Mouse (Mus musculus): Measurements from ENCODE around the gene Jmjd8. TPM values are rescaled to one million over a fixed set of nuclear protein-coding genes. Genes with fewer than 3 reads are reported as not detected.
"Not testable (repeated sequence)": the region's sequence is repeated elsewhere in the genome, so short reads cannot be mapped to it uniquely, and the experiment has no call there.

The Jmjd8 gene
- polyA plus RNA-seq, 1 experiment, result 91.2 TPM

DNA sequence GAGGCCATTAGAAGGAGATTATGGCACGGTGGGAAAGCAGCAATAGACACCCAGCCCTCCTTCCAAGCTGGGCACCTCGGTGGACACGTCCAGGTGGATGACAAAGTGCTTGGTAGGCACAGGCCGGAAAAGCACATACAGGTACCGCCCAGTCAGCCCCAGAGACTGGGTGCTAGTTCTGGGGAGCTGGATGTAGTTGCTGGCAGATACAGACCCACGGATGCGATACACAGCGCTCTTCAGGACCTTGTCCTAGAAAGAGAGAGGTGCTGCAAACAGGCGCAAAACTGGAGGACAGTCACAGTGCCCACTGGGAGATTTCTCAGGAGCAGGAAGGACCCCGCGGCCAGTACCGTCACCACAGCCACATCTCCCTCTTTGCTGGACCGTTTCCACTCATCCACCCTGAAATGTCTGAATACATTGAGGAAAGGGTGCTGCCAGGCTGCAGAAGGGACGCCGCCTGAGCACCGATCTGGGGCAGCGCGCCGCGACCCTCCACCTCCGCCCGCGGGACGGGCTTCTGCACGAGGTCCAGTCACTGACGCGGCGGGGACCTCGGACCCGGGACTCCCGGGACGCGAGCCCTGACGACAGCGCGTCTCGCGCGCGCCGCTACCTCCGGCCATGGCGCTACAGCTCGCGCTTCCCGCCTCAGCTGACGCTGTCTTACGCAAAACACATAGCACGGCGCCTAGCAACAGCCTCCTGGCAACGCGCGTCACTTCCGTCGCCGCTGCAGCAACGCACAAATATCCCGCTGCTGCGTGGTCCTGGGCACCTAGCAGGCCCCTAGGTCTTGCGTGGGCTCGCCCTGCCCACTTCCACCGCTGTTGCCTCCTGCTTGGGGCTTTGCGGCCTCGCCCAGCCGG, 32.4 kb downstream of the Jmjd8 start, which contains the start of gene Wdr90:
Wdr90 (minus strand) TSS at position 670 of the 872 bp plus-strand sequence.
- DNase-seq (ENCODE audit: low read depth), result no peak

DNA sequence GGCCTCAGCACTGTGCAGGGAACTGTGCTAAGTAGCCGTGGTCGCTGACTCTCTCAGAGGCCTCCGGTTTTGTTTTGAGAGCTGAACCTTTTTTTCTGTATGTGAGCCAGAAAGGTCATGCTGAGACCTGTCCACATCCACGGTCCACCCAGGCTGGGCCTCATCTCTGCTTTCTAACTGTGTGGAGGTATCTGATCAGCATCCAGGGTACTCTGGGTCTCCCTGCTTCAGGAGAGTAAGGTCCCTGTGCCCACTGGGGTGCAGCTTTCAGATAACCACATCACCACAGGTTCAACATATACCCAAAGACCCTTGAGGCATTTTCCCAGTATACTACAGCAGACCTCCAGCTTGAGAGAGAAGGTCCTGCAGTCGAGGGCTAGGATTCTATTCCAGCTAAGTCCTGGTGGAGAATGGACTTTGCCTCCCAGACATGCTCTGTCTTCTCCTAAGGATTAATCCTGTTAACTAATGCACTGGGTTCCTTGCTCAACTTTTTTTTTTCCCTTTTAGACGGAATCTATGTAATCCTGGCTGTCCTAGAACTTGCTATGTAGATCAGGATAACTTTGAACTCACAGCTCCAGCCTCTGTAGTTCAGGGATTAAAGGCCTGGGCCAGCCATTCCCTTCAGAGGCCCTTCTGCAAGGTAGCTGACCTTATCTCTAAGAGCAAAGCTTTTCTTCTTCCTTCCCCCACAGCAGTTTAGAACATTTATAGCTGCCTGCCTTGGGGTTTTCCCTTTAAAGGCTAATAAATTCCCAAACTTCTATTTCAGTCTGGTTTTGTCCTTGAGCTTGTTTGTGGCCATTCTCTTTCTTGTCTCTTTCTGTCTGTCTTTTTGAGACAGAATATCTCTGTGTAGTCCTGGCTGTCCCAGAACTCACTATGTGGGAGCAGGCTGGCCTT, 33.3 kb downstream of the Jmjd8 start:
- no peak for DNase-seq (ENCODE audit: low read depth)

DNA sequence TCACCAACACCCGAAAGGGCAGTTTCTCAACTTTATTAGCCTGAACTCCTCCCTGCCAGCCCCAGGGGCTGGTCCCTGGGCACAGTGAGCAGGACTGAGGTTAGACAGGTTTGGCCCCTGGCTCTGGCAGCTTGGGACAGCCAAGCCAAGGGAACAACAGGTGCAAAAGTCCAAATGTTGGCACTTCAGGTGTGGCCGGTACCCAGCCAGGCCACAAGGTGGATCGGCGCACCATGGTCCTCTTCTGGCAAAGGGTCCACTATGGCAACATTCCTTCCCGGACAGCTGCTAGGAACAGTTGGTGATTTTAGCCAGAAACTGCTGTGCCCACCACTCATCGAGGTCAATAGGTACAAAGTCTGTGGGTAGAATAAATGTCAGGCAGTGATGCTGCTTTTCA, 35.0 kb downstream of the Jmjd8 start:
- no peak for DNase-seq (ENCODE audit: low read depth)

DNA sequence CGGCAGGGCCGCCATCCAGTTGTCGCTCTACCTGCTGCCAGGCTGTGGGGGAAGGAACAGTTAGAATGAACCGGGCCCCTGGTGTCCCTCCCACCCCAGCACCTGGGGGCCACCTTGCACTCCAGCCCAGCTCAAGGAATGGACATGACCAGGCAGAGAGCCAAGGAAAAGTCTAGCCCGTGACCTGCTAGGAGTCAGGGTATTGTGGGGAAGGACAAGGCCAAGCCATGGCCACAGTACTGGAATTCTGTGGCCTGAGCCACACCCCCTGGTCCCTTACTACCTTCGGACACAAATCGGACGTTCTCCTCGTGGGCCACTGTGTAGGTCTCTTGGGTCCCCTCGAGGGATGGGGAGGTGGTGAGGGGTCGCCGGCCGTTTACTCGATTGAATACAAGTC, 35.6 kb downstream of the Jmjd8 start:
- DNase-seq (ENCODE audit: low read depth), result no peak

DNA sequence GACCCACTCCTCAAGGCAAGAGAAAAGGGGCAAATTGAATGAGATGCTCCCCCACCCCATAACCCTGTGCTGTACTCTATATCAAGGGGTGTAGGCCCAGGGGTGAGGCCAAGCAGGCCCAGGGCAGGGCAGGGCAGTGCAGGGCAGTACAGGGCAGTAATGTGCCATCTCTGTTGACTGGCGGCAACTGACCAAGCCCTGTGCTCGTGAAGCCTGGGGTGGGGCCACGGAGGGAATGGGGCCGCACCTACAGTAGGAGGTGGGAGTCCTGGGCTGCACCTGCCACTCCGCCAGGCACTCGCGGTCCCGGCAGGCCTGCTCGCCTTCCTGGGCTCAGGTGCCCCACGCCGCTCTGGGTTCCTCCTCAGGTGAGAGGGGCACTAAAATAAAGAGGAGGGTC, 36.6 kb downstream of the Jmjd8 start:
- no peak for DNase-seq (ENCODE audit: low read depth)

DNA sequence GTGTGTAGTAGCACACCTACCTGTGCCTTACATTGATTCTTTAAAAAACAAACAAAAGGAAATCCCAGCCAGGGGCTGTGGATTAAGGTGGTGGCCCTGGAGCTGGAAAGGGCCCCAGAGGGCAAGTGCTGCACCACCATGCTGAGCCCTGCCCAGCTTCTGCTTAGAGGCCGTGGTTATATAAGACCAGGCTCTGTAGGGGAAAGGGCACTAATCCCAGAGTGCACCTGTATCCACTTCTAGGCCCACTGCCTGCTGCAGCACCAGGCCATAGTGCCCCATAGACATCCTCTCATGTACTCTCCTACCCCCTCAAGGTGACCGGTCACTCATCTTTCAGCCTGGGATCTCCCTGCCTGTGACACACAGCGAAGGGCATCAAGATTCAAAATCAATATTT, 37.5 kb downstream of the Jmjd8 start:
- DNase-seq (ENCODE audit: low read depth), result no peak

DNA sequence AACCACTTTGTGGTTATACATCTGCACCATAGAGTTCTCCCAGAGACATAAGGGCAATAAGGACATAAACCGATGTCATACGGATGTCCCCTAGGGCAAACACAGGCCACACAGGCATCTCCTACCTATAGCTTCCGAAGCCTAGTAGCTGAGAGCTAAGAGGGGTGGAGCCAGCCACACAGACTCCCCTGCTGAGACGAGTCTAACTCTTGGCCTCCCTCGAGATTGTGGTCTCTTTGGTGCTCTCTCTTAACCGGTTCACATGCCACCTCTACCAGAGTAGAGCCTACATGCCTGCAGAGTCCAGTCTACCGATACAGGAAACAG, 38.8 kb downstream of the Jmjd8 start:
- DNase-seq (ENCODE audit: low read depth), result no peak

DNA sequence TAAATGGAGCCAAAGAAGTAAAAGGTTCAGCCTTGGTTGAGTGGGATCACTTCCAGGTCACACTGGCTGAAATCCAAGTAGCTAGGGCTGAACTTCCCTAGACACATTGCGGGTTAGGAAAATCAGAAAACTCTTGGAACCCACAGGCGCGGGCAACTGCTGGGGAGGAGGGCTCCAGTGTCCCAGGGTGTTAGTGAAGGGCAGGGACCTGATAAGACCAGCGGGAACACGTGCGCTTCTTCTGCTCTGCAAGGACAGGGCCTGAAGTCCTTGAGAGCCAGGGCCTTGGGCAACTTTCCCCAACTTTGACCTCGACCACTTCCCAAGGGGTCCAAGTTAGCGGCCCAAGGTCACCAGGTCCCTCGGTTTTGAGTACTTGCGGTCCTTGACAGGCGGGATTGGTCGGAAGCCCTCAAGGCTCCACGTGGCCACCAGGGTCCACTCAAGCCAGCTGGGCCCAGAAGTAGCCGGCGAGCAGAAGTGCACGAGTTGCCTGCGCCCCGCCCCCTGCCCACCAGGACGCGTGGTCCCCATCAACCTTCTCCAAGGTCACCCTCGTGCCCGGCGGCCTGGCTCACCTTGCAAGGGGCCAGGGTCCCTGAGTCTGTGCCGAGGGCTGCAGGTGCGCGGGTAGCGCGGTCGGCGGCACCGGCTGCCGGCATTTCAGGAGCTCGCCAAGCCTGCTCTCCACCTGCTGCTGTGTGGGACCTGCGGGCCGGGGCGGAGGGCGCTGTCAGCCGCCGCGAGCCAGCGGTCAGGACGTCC, 39.4 kb downstream of the Jmjd8 start:
- no peak for DNase-seq (ENCODE audit: low read depth)

DNA sequence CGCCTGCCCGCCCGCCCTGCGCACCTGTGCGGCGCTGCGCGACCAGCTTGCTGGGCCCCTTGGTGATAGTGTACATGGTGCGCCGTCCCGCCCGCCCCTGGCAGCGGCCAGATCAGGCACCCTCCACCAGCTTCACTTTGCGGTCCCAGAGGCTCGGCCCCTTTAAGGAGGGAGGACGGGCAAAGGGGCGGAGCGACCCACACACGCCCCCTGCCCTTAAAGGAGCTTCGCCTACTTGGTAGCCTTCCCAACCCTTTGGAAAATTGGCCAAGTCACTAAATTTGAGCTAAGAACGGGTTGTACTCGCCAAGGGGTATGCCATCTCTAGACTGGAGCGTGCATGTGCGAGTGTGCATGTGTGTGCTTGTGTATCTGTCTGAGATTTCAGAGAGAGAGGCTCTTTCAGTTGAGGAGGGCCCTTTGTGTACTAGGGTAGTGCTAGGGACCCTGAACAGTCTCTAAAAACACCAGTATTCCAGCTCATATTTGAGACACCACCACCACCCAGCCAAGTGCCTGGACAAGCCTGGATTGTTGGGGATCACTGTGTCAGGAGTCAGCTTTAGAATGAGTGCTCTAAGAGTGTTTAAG, 40.0 kb downstream of the Jmjd8 start, which contains the start of gene Mcrip2:
Mcrip2 (minus strand) TSS at position 164 of the 591 bp plus-strand sequence.
- DNase-seq (ENCODE audit: low read depth), result peak; percentile 70

DNA sequence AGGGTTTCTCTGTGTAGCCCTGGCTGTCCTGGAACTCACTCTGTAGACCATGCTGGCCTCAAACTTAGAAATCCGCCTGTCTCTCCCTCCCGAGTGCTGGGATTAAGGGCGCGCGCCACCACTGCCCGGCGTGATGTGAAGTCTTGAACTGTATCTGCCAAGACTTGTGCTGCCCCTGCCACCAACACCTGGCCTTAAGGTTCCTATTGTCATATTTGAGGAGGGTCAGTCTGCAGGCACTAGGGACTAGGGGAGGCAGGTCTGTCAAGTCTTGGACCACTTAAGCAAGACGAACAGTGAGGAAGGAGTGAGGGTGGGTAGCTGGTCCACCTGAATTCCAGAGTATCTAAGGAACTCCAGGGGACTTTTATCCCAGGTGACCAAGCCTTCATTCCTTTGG, 40.8 kb downstream of the Jmjd8 start:
- DNase-seq (ENCODE audit: low read depth), result no peak

DNA sequence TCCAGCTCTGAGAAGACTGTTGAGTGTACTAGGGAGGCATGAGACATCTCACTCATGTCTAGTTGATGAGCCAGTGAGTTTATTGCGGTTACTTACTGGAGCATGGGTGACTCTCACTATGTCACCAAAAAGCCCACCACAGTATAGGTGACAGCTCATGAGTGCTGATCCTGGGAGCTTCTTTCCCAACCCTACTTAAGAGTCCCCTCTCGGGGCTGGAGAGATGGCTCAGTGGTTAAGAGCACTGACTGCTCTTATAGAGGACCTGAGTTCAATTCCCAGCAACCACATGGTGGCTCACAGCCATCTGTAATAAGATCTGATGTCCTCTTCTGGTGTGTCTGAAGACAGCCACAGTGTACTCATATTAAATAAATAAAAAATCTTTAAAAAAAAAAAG, 41.3 kb downstream of the Jmjd8 start:
- DNase-seq (ENCODE audit: low read depth), result no peak

DNA sequence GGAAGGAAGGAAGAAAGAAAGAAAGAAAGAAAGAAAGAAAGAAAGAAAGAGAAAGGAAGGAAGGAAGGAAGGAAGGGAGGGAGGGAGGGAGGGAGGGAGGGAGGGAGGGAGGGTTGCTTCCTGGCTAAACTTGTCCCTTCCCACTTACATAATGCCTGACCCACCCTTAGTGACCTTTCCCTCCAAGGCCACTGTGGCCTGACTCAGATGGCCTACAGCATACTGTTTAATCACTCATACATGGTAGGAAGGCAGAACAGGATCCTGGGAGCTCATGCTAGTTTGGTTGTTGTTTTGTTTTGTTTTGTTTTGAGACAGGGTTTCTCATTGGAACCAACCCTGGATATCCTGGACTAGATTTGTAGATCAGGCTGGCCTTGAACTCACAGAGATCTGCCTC, 42.9 kb downstream of the Jmjd8 start:
- DNase-seq (ENCODE audit: low read depth), result not testable (repeated sequence)

DNA sequence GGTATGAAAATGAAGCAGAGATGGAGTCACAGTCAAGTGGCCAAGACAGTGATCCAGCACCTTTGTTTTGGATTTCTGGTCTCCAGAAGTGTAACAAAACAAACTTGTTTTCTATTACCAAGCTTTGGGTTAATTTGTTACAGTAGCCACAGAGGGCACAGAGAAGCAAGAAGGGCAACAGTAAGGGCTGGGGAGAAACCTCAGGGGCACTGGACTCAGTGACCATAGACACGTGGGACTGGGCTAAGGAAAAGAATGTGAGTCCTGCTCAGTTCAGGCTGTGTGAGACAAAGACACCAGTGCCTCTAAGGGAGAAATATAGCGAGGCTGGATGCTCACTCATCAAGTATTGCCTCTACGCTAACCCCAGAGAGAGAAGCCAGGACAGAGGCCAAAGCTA, 44.0 kb downstream of the Jmjd8 start:
- no peak for DNase-seq (ENCODE audit: low read depth)

DNA sequence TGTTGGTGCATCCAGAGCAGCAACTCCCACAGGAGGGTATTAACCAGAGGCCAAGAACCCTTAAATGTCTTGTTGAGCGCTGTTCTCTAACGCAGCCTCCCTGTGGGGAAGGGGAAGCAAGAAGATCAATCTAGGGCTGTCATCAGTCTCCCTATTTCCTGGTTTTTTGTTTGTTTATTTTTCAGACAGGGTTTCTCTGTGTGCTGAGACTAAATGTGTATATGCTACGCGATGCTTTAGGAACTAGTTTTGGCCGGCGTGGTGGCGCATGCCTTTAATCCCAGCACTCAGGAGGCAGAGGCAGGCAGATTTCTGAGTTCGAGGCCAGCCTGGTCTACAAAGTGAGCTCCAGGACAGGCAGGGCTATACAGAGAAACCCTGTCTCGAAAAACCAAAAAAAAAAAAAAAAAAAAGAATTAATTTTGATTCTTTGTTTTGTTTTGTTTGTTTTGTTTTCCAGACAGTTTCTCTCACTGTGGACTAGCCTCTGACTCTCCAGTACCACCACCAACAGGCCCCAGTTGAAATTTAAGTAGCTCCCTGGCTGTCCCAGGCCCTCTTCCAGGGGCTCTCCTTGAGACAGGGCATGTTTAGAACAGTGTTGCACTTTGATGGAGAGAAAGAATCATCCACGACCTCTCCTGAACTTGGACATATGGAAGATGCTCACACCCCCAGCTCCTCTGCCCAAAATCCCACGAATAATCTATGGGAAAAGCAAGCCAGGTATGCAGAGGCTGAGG, 44.9 kb downstream of the Jmjd8 start:
- no peak for DNase-seq (ENCODE audit: low read depth)

DNA sequence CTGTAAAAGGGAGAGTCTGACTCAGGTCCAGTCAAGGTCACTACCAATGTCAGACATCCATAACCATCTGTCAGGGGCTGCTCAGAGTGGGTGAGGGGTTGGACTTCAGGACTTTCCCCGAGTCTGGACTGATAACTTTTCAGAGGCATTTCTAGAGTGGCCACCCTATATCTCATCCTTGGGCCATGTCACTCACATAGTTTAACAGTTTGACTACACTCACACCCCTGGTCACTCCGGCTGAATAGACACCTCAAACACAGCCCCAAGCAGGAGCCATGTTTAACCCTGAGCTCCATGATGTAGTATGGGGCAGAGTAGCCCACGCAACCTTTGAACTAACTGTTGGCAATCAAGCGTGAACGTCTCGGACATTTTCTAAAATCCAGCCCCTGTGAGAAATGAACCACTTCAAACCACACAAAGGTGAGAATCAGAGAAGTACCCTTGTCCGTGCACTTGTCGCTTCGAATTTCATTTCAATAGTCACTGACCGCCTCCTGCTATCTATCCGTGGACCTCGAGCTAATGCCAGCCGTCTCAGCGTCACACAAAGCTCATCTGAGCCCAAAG, 45.6 kb downstream of the Jmjd8 start:
- no peak for DNase-seq (ENCODE audit: low read depth)

DNA sequence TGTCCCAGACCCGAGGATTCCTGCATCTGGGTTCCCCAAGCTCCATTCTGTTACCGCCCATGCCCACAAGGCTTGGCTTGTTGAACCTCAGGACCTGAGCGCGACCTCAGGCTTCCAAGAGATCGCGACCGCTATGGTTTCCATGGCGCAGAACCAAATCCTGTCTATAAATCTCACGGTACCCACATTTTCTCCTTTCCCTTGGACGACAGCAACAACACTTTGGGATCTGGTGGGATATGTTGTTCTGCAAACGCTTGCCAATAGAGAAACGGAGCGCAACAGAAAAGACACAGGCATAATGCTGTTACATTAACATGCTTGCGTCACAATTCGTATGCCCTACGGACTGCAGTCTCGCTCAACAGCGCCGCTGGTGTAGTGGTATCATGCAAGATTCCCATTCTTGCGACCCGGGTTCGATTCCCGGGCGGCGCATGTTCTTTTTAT, 46.1 kb downstream of the Jmjd8 start, which contains the start of gene Mettl26:
Mettl26 (plus strand) TSS at position 354 of the 450 bp plus-strand sequence.
- no peak for DNase-seq (ENCODE audit: low read depth)

DNA sequence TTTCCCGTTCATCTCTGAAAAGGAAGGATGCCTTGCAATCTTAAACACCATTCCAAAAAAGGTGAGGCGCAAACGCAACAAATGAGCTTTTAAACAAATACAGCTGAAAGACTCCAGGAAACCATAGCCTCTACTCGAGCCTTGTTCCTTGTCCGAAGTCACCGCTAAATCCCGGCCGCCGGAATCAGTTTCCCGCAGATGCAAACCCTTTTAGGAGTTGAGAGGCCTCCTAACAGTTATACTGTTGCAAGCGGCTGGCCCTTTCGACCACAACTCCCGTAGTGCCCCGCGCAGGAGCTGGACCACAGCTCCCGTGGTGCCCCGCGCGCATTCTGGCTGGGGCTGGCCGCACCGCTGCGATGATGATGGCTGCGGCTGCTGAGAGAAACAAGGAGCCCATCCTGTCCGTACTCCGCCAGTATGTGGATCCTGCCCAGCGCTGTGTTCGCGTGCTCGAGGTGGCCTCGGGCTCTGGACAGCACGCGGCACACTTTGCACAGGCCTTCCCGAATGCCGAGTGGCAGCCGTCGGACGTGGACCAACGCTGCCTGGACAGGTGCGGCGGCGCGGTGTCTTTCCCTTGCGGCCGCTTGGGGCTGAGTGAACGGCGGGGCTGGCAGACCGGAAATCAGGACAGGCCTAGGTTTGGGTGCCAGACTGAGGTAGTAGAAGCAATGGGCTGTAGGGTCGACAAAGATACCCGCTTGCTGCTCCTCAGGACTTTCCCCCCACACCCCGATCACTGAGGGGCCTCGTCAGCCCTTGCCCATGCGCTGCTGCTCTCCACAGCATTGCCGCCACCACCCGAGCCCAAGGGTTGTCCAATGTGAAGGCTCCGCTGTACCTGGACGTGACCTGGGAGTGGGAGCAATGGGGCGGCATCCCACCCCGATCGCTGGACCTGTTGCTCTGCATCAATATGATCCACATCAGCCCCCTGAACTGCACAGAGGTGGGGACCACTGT, 46.8 kb downstream of the Jmjd8 start:
- DNase-seq (ENCODE audit: low read depth), result no peak

DNA sequence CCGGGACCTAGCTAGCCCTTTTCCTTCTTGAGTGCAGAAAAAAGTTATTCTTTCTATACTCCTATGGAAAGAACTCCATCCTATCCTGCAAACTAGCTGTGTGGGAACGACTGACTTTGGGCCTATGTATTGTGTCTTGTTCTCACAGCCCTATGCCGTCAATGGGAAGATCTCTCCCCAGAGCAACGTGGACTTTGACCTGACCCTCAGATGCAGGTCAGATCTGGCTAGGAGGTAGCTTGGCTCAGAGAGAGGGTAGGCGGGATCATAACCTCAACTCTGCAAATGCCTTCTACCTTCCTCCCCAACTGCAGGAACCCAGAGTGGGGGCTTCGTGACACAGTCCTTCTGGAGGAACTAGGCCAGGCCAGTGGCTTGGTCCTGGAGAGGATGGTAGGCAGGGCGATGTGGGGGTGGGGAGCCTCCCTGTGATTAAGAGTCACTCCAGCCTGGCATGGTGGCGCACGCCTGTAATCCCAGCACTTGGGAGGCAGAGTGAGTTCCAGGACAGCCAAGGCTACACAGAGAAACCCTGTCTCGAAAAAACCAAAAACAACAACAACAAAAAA, 47.8 kb downstream of the Jmjd8 start:
- DNase-seq (ENCODE audit: low read depth), result no peak

DNA sequence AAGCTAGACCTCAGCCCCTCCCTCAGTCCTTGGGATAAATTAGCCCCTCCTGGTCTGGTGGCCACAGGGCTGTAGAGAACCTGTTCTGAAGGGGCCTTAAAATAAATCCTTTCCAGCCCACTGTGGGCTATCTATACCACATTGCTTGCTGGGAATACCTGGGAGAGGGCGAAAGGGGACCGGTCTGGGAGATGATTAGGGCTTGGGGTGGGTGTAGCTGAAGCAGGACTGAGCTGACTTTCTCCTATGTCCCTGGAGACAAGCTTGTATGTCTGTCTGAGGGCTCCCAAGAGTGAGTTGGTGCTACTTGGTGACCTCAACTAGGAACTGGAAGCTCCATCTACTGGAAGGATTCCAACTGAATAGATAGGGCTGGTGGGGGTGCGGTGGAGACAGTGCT, 48.4 kb downstream of the Jmjd8 start:
- no peak for DNase-seq (ENCODE audit: low read depth)
